Mouse (Mus musculus): ENCODE measurements around the gene Midn. TPM values are rescaled to one million over a fixed set of nuclear protein-coding genes. Genes with fewer than 3 reads are reported as not detected.

Midn gene
- polyA plus RNA-seq, 1 experiment, result 9.3 TPM

- H3K4me3 ChIP-seq (replicated peaks), result no peak overlapping the region
Measured at GRCm38 (mm10) chr10:80139975-80140665, 8.0 kb upstream of the Midn start.

GRCm38 (mm10) chr10:80140666-80141035, 7.4 kb upstream of the Midn start, which contains the start of gene Cbarp:
Cbarp (minus strand) TSS chr10:80140835.
- no peak for TF ChIP-seq TAL1 (IDR thresholded peaks at IDR 0.05; ENCODE audit: low read length)
- no peak for TF ChIP-seq GATA1 (IDR thresholded peaks at IDR 0.05; ENCODE audit: low read length)
- Histone ChIP-seq H3K4me1 (ENCODE audit: control insufficient read depth) (peaks cover 92% of the 10 kb centered on the region), H3K4me3 (replicated peaks) (peak within 1 kb of the TSS; percentile 86), H3K9me3 (ENCODE audit: control insufficient read depth, low read length) (peaks cover 7% of the 10 kb centered on the region), H3K36me3 (ENCODE audit: control insufficient read depth) (peaks cover 28% of the 10 kb centered on the region), H3K27me3 (ENCODE audit: control insufficient read depth) (peaks cover 47% of the 10 kb centered on the region)

More at GRCm38 (mm10) chr10:80139975-80140665, 8.0 kb upstream of the Midn start:
- Histone ChIP-seq H3K9me3 (ENCODE audit: control insufficient read depth, low read length) (peaks cover 7% of the 10 kb centered on the region), H3K36me3 (ENCODE audit: control insufficient read depth) (peaks cover 24% of the 10 kb centered on the region), H3K27me3 (ENCODE audit: control insufficient read depth) (peaks cover 52% of the 10 kb centered on the region), H3K4me1 (ENCODE audit: control insufficient read depth) (peaks cover 89% of the 10 kb centered on the region)
- no peak for TF ChIP-seq TAL1 (IDR thresholded peaks at IDR 0.05; ENCODE audit: low read length)
- TF ChIP-seq GATA1 (IDR thresholded peaks at IDR 0.05; ENCODE audit: low read length), result no peak

- Histone ChIP-seq H3K27me3 (ENCODE audit: control insufficient read depth) (peaks cover 41% of the 10 kb centered on the region), H3K4me1 (ENCODE audit: control insufficient read depth) (peaks cover 96% of the 10 kb centered on the region), H3K9me3 (ENCODE audit: control insufficient read depth, low read length) (peaks cover 5% of the 10 kb centered on the region; the same call in 1 of the 2 replicates), H3K4me3 (replicated peaks) (peak overlapping the region; percentile 86), H3K36me3 (ENCODE audit: control insufficient read depth) (peaks cover 34% of the 10 kb centered on the region)
- TF ChIP-seq GATA1 (IDR thresholded peaks at IDR 0.05; ENCODE audit: low read length) (no peak), TAL1 (IDR thresholded peaks at IDR 0.05; ENCODE audit: low read length) (no peak)
Measured at GRCm38 (mm10) chr10:80141243-80141642, 6.8 kb upstream of the Midn start.

GRCm38 (mm10) chr10:80141786-80142529, 6.1 kb upstream of the Midn start:
- H3K4me1 ChIP-seq (ENCODE audit: control insufficient read depth), result peaks cover 98% of the 10 kb centered on the region
- peaks cover 2% of the 10 kb centered on the region; the same call in 1 of the 2 replicates for H3K9me3 ChIP-seq (ENCODE audit: control insufficient read depth, low read length)
- H3K4me3 ChIP-seq (replicated peaks), result peak overlapping the region; percentile 86
- H3K36me3 ChIP-seq (ENCODE audit: control insufficient read depth), result peaks cover 41% of the 10 kb centered on the region
- peaks cover 34% of the 10 kb centered on the region for H3K27me3 ChIP-seq (ENCODE audit: control insufficient read depth)
- no peak for TF ChIP-seq GATA1 (IDR thresholded peaks at IDR 0.05; ENCODE audit: low read length)
- TF ChIP-seq TAL1 (IDR thresholded peaks at IDR 0.05; ENCODE audit: low read length), result no peak

- TF ChIP-seq GATA1 (IDR thresholded peaks at IDR 0.05; ENCODE audit: low read length) (no peak), TAL1 (IDR thresholded peaks at IDR 0.05; ENCODE audit: low read length) (no peak)
- H3K9me3 ChIP-seq (ENCODE audit: control insufficient read depth, low read length), result no peaks in the 10 kb centered on the region; the same call in 1 of the 2 replicates
- peaks cover 28% of the 10 kb centered on the region for H3K27me3 ChIP-seq (ENCODE audit: control insufficient read depth)
- H3K4me3 ChIP-seq (replicated peaks), result peak overlapping the region; percentile 86
- peaks cover 98% of the 10 kb centered on the region for H3K4me1 ChIP-seq (ENCODE audit: control insufficient read depth)
- peaks cover 46% of the 10 kb centered on the region for H3K36me3 ChIP-seq (ENCODE audit: control insufficient read depth)
Measured at GRCm38 (mm10) chr10:80142530-80142925, 5.5 kb upstream of the Midn start.

- H3K4me1 ChIP-seq (ENCODE audit: control insufficient read depth), result peaks cover 96% of the 10 kb centered on the region
- TF ChIP-seq GATA1 (IDR thresholded peaks at IDR 0.05; ENCODE audit: low read length) (no peak), TAL1 (IDR thresholded peaks at IDR 0.05; ENCODE audit: low read length) (no peak)
- peak overlapping the region; percentile 86 for H3K4me3 ChIP-seq (replicated peaks)
- peaks cover 48% of the 10 kb centered on the region for H3K36me3 ChIP-seq (ENCODE audit: control insufficient read depth)
- no peaks in the 10 kb centered on the region; the same call in 1 of the 2 replicates for H3K9me3 ChIP-seq (ENCODE audit: control insufficient read depth, low read length)
- peaks cover 17% of the 10 kb centered on the region for H3K27me3 ChIP-seq (ENCODE audit: control insufficient read depth)
Measured at GRCm38 (mm10) chr10:80143664-80144063, 4.4 kb upstream of the Midn start.

GRCm38 (mm10) chr10:80144159-80144558, 3.9 kb upstream of the Midn start:
- TF ChIP-seq GATA1 (IDR thresholded peaks at IDR 0.05; ENCODE audit: low read length) (no peak), TAL1 (IDR thresholded peaks at IDR 0.05; ENCODE audit: low read length) (no peak)
- Histone ChIP-seq H3K36me3 (ENCODE audit: control insufficient read depth) (peaks cover 48% of the 10 kb centered on the region), H3K27me3 (ENCODE audit: control insufficient read depth) (peaks cover 12% of the 10 kb centered on the region), H3K9me3 (ENCODE audit: control insufficient read depth, low read length) (no peaks in the 10 kb centered on the region), H3K4me3 (replicated peaks) (no peak overlapping the region), H3K4me1 (ENCODE audit: control insufficient read depth) (peaks cover 95% of the 10 kb centered on the region)

- Histone ChIP-seq H3K4me1 (ENCODE audit: control insufficient read depth) (peaks cover 95% of the 10 kb centered on the region), H3K9me3 (ENCODE audit: control insufficient read depth, low read length) (no peaks in the 10 kb centered on the region), H3K27me3 (ENCODE audit: control insufficient read depth) (peaks cover 2% of the 10 kb centered on the region), H3K36me3 (ENCODE audit: control insufficient read depth) (peaks cover 55% of the 10 kb centered on the region), H3K4me3 (replicated peaks) (no peak overlapping the region)
- no peak for TF ChIP-seq TAL1 (IDR thresholded peaks at IDR 0.05; ENCODE audit: low read length)
- TF ChIP-seq GATA1 (IDR thresholded peaks at IDR 0.05; ENCODE audit: low read length), result no peak
Measured at GRCm38 (mm10) chr10:80144864-80145838, 2.9 kb upstream of the Midn start.
